In genomic region chr15:88448272-88448671, GRCm38 (mm10) we compare ENCODE assay signal across 16 mouse cellular contexts.
"Had no signal": no experiment of that assay in that cellular context is flagged by ENCODE, and none has a peak within 500 bp of the region (broad histone marks: within the 10 kb centered on the region; RNA-seq: fewer than 3 reads in every experiment).

No protein-coding gene starts in this region.

- H3K36me3 ChIP-seq: neural tube, embryonic 13.5 days; neural tube, embryonic 15.5 days; stomach, embryonic 15.5 days had no signal

- H3K27me3 ChIP-seq: neural tube, embryonic 13.5 days; neural tube, embryonic 15.5 days; stomach, embryonic 15.5 days had no signal

- H3K4me2 ChIP-seq: neural tube, embryonic 13.5 days; neural tube, embryonic 15.5 days; stomach, embryonic 15.5 days had no signal

- H3K9ac ChIP-seq: neural tube, embryonic 13.5 days; neural tube, embryonic 15.5 days; stomach, embryonic 15.5 days had no signal

- H3K4me1 ChIP-seq: neural tube, embryonic 13.5 days; neural tube, embryonic 15.5 days; stomach, embryonic 15.5 days had no signal

- H3K9me3 ChIP-seq: neural tube, embryonic 13.5 days; neural tube, embryonic 15.5 days; stomach, embryonic 15.5 days had no signal

- H3K4me3 ChIP-seq: neural tube, embryonic 13.5 days; neural tube, embryonic 15.5 days; stomach, embryonic 15.5 days had no signal

- H3K27ac ChIP-seq: neural tube, embryonic 13.5 days; neural tube, embryonic 15.5 days; stomach, embryonic 15.5 days; stomach, postnatal 0 days had no signal

- DNase-seq: retina, postnatal 1 day; right cerebral cortex, adult 18-20 months; right cerebral cortex, postnatal 14 days; right cerebral cortex, postnatal 25 days; right cerebral cortex, postnatal 4 days; spleen, adult 18-20 months; thymus, adult 18-20 months; thymus, adult 2 months; thymus, postnatal 14 days; thymus, postnatal 25 days; thymus, postnatal 36 days; thymus, postnatal 4 days had no signal
